Mouse (Mus musculus) monocyte, adult 2 months (primary cell): ENCODE data around the gene Kifc1.

ENCODE experiments used
- DNase-seq, 2 experiments: peaks; one replicate each; pipeline ENCODE4 v3.0.0; 2022; ENCODE audit warnings: low spot score in 2 of 2, low read depth in 1 of 2

Gene Kifc1

DNA sequence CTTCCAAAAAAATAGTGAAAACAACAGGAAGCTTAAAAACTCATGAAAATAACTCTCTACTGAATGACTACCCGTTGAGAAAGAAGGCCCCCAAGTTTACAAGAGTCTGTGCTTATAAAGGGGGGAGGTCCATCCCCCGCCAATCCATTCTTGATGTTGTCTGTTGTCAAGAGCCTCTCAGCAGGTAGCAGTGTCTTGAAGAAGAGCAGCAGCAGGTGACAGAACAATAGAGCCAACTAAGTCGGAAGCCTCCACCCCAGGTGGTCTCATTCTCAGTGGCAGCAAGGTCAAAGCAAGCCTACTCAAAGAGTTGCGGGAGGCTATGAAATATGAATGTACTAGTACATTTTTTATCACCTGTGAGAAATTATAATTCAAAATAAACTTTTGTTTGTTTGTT is 32.6 kb downstream of the Kifc1 start:
- no peak for DNase-seq

DNA sequence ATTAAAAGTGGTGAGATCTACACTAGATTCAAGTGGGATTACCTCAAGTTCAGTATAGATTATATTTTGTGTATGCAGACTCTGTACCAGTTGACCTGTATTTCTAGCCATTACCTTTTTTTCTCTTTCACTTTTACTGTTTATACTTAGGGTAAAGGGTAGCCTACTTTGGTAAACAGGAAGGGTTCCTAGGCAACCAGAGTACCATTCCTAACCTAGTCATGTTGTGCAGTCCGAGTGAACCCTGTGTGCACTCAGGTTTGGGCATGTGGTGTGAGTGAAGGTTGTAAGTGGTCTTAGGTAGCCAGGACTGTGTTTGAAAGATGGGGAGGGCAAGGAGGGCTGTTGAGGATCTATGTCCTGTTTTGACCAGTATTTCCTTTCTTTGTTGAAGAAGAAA is 39.1 kb downstream of the Kifc1 start:
- no peak for DNase-seq

DNA sequence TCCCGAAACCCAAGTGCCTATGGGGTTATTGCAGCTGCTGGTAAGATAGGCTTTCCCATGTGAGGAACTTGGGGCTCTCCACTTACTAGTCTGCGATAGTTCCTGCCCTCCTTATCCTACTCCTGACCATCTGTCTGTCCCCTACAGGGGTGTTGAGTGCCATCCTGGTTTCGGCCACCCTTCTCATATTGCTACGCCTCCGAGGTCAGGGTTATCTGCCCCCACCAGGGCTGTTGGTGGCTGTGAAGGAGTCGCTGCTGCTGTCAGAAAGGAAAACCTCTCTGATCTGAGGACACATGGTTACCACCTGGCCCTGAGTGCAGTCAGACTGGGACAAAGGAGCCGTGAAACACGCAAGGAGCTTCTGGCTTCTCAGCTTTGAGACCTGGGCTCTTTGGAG is 42.3 kb downstream of the Kifc1 start:
- no peak for DNase-seq

DNA sequence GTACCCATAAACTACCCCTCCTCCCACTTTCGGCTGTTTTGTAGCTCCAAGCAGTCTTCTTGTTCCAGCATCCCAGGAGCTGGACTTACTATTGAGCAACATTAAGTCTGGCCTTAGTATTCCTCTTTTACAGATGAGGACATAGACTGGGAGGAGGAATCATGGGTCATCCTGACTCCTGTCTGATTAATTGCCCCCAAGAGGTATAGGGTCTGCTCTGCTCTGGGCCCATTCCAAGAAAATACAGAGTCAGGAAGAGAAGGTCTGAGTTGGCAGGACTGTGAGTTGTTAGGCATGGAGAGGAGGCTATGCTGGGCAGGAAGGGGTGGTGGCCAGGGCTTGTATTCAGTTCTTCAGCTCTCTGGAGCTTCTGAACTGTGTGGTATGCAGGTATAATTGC is 46.3 kb downstream of the Kifc1 start:
- no peak for DNase-seq

DNA sequence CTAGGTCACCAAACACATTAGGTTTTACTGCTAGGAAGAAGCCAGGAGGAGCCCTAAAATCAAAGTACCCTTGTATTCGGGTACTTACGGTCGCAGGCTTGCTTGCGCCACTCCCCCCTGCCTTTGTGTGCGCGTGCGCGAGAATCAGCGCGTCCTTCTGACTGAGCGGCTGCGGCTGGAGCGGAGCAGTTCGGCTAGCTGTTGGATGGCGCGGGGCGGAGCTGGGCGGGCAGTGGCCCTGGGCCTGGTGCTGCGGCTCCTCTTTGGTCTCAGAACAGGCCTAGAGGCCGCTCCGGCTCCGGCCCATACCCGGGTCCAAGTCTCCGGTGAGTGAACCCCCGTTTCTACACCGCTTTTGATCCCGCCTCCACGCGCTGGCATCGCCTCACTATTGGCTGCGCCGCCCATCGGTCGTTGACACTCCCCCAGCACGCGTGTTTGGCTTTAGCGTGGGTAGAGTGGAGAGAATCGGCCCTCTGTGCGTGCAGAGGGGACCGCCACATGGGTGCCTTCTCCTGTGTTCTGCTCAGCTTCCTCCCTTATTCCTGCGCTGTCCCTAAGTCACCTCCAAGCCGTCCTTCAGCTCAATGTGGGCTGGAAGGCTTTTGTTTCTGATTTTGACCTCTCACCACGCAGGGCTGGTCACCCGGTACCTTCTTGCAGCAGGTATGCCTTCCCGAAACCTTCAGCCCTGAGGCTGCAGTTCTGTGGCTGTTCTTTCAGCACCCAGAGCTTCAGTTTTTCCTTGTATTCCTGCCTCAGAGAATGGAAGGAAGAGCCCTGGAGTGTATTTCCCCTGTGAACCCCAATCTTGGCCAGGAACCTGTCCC is 47.3 kb downstream of the Kifc1 start, which contains the start of gene Cd320:
Gene Cd320 (plus strand): TSS at position 126 of the 830 bp plus-strand sequence.
- DNase-seq, result peak; percentile 68 to 86

DNA sequence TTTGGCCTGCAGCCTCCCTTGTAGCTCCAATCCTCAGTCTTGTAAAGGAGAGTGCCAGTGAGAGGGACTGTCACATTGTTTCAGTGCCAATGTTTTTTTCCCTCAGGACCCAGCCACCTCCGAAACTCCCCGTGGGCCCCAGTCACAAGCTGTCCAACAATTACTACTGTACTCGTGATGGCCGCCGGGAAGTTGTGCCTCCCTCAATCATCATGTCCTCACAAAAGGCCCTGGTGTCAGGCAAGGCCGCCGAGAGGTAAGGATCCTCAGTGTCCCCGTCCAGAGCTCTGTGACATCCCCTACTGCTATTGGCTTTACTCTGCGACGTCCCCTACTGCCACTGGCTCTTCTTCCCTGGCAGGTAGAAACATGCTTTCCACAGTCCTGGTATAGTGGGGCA is 60.9 kb downstream of the Kifc1 start:
- DNase-seq, result no peak

DNA sequence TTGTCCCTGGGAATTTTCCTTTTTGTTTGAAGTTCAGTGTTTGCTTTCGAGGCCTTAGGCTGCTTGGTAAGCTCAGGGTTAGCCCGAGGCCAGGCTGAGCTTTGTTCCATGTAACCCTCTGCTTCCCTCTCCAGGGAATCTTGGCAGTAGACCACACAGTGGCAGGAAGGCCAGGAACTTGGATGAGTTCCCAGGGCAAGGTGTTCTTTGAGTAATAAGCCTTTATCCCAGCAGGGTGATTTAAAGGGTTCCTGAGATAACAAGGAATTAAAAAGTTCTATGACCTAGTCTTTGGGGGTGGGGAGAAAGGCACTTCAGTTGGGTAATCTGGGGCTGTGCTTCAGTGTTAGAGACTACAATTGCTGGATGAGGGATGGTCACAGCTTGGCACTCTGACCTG is 61.6 kb downstream of the Kifc1 start:
- no peak for DNase-seq

DNA sequence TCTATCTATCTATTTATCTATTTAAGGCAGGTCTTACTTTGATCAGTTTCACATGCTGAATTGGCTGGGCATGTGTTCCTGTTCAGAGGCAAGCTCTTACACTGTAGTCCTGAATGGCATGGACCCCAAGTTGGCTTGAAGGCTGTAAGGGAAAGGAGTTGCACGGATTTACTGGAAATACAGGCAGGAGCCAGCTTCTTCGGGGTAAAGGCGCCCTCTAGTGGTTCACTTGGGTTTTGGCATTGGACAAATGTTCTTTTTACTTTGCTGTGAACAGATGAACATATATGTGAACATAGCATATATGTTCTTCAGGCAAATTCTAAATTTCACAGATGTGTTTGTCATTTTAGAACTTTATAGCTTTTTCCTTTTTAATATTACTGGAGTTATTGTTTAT is 63.6 kb downstream of the Kifc1 start:
- DNase-seq, result peak in 1 of 2 experiments; percentile 52
